Mouse (Mus musculus) frontal cortex, adult (tissue): ENCODE results near the gene En1.

Source experiments
- ATAC-seq: cut with Nextera tagmentation; 2 replicates; pipeline ENCODE4 v1.9.2; 2017; ENCODE audit warnings: mild to moderate bottlenecking, moderate library complexity, mixed read lengths; ENCODE audit not compliant: low TSS enrichment

The En1 gene

DNA sequence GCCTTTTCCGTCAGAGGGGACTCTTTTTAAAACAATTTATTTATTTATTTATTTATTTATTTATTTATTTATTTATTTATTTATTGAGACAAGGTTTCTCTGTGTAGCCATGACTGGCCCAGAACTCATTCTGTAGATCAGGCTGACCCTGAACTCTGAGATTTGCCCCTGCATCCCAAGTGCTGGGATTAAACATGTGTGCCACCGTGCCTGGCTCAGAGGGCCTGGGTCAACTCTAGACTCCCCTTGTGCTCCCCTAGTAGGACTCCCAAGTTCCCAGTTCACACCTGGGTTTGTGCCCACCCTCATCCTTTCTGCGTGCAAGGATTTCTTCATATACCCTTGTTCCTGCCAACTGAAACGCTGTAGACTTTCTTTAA is 25.4 kb downstream of the En1 start:
- ATAC-seq, result no peak

- ATAC-seq, result no peak
These were observed 26.6 kb downstream of the En1 start for GRCm38 (mm10) chr1:120628821-120629220.

GRCm38 (mm10) chr1:120643380-120643779 is 41.2 kb downstream of the En1 start:
- ATAC-seq, result no peak

DNA sequence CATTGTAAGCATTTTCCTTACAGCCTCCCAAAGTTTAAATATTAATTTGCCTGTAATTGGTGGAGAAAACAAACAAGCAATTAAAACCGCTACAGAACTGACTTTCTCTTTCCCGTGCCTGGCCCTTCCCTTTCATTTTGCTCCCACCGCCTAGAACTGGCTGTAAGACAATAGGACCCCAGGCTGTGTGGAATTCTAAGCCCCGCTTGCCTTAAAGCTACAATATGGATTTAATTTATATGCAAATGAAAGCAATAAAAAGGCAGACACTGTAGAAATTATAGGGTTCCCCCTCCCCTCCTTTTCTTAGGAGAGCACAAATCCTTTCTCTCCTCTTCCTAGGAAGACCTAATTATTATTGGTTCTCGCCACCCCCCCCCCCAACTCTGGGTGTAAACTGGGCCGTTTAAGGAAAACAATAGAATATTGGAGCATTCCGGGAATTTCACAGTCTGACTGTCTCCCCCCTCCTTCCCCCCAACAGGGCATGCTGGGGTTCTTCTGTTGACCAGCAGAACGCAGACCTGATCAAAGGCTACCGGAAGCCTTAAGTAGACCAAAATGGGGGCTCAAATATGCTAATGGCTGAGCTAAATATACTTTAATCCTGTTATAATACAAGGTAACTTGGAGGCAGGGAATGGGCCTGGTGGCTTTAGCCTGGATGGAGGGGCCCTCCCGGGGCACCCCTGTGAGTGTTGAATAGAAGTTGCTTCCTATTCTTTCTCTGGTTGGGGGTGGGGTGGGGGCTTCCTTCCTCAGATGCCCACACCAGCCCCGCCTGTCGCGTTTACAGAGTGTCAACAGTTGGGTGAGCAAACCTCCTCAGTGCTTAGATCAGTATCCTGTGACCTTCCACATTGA is 41.9 kb downstream of the En1 start:
- ATAC-seq, result no peak

- no peak for ATAC-seq
These were observed 42.5 kb downstream of the En1 start for GRCm38 (mm10) chr1:120644755-120645154.

DNA sequence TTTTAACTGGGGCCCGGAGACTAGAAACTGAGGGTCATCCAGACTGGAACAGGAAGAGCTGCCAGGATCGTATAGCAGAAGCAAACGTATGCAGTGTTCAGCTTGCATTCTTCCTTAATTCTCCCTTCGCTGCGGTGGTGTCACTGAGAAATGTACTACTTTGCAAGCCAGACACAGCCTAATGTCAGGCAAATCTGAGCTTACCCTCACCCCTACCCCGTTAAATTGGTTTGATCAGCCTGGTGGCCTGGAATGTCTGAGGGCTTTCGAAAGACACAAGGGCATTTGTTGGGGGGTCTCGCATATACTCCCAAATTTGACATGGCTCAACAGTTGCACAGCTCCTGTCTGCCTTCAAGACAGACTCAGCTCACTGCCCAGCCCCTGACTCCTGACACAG is 47.9 kb downstream of the En1 start:
- ATAC-seq, result no peak

DNA sequence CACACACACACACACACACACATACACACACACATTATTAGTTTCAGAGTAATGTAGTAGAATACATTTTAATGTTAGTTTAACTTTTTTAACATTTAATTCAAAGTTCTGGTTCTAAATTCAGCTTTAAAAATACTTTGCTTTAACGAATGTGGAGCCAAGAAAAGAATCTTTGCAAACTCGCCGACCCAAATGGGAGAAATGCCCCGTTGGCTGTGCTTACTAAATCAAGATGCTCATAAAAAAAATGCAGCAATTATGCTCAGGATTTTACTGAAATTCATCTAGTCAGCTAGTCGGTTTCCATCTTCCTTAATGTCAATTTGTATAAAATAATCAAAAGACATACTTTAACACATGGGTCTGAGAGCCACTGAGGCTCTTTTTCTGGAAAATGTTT is 49.8 kb downstream of the En1 start:
- ATAC-seq, result no peak

DNA sequence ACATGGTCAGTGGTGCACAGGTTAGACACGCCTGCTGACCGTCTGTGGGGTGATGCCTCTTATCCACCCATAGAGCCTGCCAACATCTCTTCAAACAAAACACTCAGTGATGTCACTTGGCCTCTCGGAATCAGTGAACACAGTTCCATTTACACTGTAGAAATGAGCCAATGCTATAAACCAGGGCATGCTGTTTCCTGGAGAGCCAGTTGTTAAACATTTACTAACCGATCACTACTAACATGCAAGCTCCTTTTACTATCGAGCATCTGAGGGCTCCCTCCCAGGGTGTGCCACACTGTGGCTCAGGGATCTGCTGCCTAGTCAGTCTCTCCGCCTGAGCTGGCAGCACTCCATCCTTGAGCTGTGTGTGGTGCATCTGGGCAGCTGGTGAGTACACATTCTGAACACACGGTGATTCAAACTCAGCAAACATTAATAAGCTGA is 52.8 kb downstream of the En1 start:
- peak; percentile 84 for ATAC-seq
